In the genomic region with DNA sequence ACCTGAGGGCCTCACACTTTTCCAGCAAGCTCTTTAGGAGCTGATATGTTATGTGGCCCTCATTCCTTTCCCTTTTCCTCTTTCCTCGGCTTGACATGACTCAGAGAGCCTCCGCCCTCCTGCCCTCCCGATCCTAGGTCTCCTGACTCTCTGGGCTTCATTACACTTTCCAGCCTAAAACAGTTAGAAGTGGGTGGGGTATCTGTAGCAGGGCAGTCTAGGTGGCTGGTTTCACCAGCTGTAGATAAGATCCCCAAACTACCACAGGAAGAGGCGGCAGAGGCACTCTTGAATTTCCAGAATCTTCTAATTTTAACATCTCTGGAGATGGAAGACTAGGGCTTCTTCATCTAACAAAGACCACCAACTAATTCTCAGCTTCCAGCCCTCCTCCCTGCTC, we compare ENCODE assay signal across 17 mouse cellular contexts. TPM values are rescaled to one million over a fixed set of nuclear protein-coding genes. Genes with fewer than 3 reads are reported as not detected.
"Had no signal": no experiment of that assay in that cellular context is flagged by ENCODE, and none has a peak within 500 bp of the region (broad histone marks: within the 10 kb centered on the region; RNA-seq: fewer than 3 reads in every experiment).

No protein-coding gene starts in this region.

- ATAC-seq: lung, postnatal 0 days had no signal

- H3K27ac ChIP-seq: kidney, postnatal 0 days; limb, embryonic 15.5 days; liver, embryonic 13.5 days; neural tube, embryonic 12.5 days; stomach, postnatal 0 days had no signal

- DNase-seq: kidney, adult 9 months; kidney, postnatal 36 days; layer of hippocampus, adult 9-11 months; layer of hippocampus, postnatal 36 days; liver, embryonic 13.5 days; lung, adult 18-20 months; lung, postnatal 4 days; midbrain, embryonic 14.5 days; thymus, postnatal 14 days had no signal

- H3K36me3 ChIP-seq: limb, embryonic 15.5 days; liver, embryonic 13.5 days; neural tube, embryonic 12.5 days had no signal

- H3K9ac ChIP-seq: limb, embryonic 15.5 days; liver, embryonic 13.5 days; neural tube, embryonic 12.5 days had no signal

- H3K4me3 ChIP-seq: limb, embryonic 15.5 days; liver, embryonic 13.5 days; neural tube, embryonic 12.5 days had no signal

- H3K4me2 ChIP-seq: limb, embryonic 15.5 days; liver, embryonic 13.5 days; neural tube, embryonic 12.5 days had no signal

RNA-seq across cellular contexts. Expression of a gene that starts 36.3 kb away (rescaled TPM):
- total RNA-seq: layer of hippocampus, postnatal 36 days; left cerebral cortex, postnatal 25 days; neutrophil, adult 5-6 weeks had no signal
- polyA plus RNA-seq: kidney, postnatal 0 days; limb, embryonic 11.5 days; limb, embryonic 15.5 days; liver, embryonic 13.5 days; lung, postnatal 0 days; neural tube, embryonic 12.5 days; stomach, postnatal 0 days had no signal
